Mouse (Mus musculus) midbrain, embryonic 11.5 days (tissue): Measurements from ENCODE around the gene Vipr1. TPM values are rescaled to one million over a fixed set of nuclear protein-coding genes. Genes with fewer than 3 reads are reported as not detected.

Experiments used
- ATAC-seq: fragments of 200-750 bp; cut with Nextera tagmentation; 2 replicates; pipeline ENCODE4 v1.8.0; 2017; ENCODE audit warnings: moderate TSS enrichment, moderate library complexity; ENCODE audit not compliant: low FRiP score
- DNase-seq: peaks from one replicate; pipeline ENCODE4 v3.0.0; 2015; ENCODE audit warnings: low spot score; ENCODE audit errors: missing footprints
- H3K27ac ChIP-seq: fragments of 300-500 bp; sonication (generic); 2 replicates; pipeline ENCODE4 v1.5.1; 2014; ENCODE audit warnings: low read depth, low read length
- H3K27me3 ChIP-seq: fragments of 300-500 bp; sonication (generic); 2 replicates; pipeline ENCODE4 v1.6.1; 2014; ENCODE audit warnings: mild to moderate bottlenecking, low read length, moderate library complexity, mixed read lengths; ENCODE audit not compliant: control insufficient read depth, insufficient read depth
- H3K36me3 ChIP-seq: fragments of 300-500 bp; sonication (generic); 2 replicates; pipeline ENCODE4 v1.6.1; 2014; ENCODE audit warnings: mild to moderate bottlenecking, low read length, moderate library complexity, mixed read lengths; ENCODE audit not compliant: control insufficient read depth, insufficient read depth
- H3K4me1 ChIP-seq: fragments of 300-500 bp; sonication (generic); 2 replicates; pipeline ENCODE4 v1.6.1; 2014; ENCODE audit warnings: low read length; ENCODE audit not compliant: control insufficient read depth, insufficient read depth
- H3K4me2 ChIP-seq: fragments of 300-500 bp; sonication (generic); 2 replicates; pipeline ENCODE4 v1.6.1; 2014; ENCODE audit warnings: mild to moderate bottlenecking, moderate library complexity
- H3K4me3 ChIP-seq: fragments of 300-500 bp; sonication (generic); 2 replicates; pipeline ENCODE4 v1.5.1; 2014; ENCODE audit warnings: low read depth, low read length
- H3K9ac ChIP-seq: fragments of 300-500 bp; sonication (generic); 2 replicates; pipeline ENCODE4 v1.6.1; 2014; ENCODE audit warnings: low read length
- H3K9me3 ChIP-seq: fragments of 300-500 bp; sonication (generic); 2 replicates; pipeline ENCODE4 v1.6.1; 2016; ENCODE audit warnings: low read length; ENCODE audit not compliant: control insufficient read depth
- WGBS: fragments of 180-500 bp; shearing (Covaris S2); extraction: QIAGEN DNeasy Blood & Tissue Kit; methylation state at CpG from one replicate; pipeline ENCODE4 v1.1.7; 2014; 5-methylcytosine and 5-hydroxymethylcytosine counted together
- polyA plus RNA-seq: library from polyadenylated mRNA; unstranded; fragments of >200 nt; fragmentation: Nextera tagmentation; extraction: Ambion mirVana; gene quantifications from 2 replicates; pipeline ENCODE4 v1.2.1, GENCODE M21; 2014

Gene Vipr1
- polyA plus RNA-seq, 1 experiment from 2014 or later = 0.41 TPM

DNA sequence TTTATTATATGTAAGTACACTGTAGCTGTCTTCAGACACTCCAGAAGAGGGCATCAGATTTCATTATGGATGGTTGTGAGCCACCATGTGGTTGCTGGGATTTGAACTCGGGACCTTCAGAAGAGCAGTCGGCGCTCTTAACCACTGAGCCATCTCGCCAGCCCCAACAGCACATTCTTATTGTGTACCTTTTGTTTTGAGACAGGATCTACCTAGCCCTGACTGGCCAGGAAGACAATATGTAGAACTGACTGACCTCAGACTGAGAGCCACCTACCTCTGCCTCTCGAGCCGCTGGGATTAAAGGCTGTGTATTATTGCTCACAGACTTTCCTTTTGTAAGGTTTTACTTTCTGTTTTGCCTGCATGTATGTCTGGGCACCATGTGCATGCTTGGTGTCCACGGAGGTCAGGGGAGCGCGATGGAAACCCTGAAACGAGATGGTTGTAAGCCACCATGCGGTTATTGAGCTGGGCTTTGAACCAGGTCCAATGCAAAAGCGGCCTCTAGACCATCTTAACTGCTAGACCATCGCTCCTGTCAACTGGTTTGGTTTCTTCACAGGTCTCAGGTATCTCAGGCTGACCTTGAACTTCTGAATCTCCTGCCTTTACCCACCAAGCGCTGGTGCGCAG is 75.7 kb downstream of the Vipr1 start:
- H3K4me1 ChIP-seq = peaks cover 7% of the 10 kb centered on the region
- H3K9me3 ChIP-seq = no peaks in the 10 kb centered on the region
- H3K4me2 ChIP-seq = peak overlapping the region; percentile 65
- H3K27me3 ChIP-seq = no peaks in the 10 kb centered on the region
- peak overlapping the region; percentile 95 for H3K4me3 ChIP-seq
- ATAC-seq (peak; percentile 5), DNase-seq (no peak)
- peak overlapping the region; percentile 88 for H3K27ac ChIP-seq
- H3K36me3 ChIP-seq = no peaks in the 10 kb centered on the region
- WGBS = 67% methylated on average over 15 of the region's 15 CpGs
- H3K9ac ChIP-seq = peak overlapping the region; percentile 78

DNA sequence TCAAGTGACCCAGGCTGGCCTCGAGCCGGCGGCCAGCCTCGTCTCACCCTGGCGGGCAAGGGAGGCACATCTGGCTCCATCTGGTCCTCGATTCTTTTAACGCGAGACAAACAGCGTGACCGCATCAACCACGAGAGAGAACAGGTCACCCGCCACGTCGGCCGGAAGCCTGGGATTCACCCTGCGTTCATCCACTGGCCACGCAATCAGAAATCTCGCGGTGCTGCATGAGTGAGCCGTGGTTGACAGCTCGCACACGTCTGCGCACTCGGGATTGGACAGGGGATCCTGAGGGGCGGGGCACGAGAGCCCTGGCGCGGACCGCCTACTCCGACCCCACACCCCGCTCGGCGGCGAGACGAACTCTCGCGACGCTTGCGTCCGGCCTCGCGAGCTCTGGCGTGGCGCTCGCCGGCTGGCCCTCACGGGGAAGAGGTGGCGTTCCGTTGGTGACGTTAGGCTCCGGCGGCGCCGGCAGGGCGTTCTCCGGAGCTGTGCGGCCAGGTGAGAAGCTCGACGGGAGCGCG is 76.3 kb downstream of the Vipr1 start, which contains the start of gene Nktr:
Gene Nktr, plus strand, starts transcription at position 378 of the 527 bp plus-strand sequence.
- Histone ChIP-seq H3K4me1 (peaks cover 7% of the 10 kb centered on the region), H3K9me3 (no peaks in the 10 kb centered on the region), H3K27ac (peak within 1 kb of the TSS; percentile 89), H3K27me3 (no peaks in the 10 kb centered on the region), H3K36me3 (no peaks in the 10 kb centered on the region), H3K4me2 (peak within 1 kb of the TSS; percentile 95), H3K9ac (peak within 1 kb of the TSS; percentile 92), H3K4me3 (peak within 1 kb of the TSS; percentile 95)
- DNase-seq (peak; percentile 98), ATAC-seq (peak; percentile 99)
- under 1% methylated on average over 47 of the region's 61 CpGs for WGBS

GRCm38 (mm10) chr9:121719347-121720331 is 77.1 kb downstream of the Vipr1 start:
- Histone ChIP-seq H3K4me2 (peak overlapping the region; percentile 95), H3K36me3 (no peaks in the 10 kb centered on the region), H3K27ac (peak overlapping the region; percentile 89), H3K9me3 (no peaks in the 10 kb centered on the region), H3K4me3 (peak overlapping the region; percentile 95), H3K4me1 (peaks cover 7% of the 10 kb centered on the region), H3K27me3 (no peaks in the 10 kb centered on the region), H3K9ac (peak overlapping the region; percentile 92)
- ATAC-seq (peak; percentile 83), DNase-seq (peak; percentile 95)
- WGBS = under 1% methylated on average over 67 of the region's 87 CpGs

Other genes with a start within 250 kb of the Vipr1 start
- gene Cck, start 147.0 kb upstream of the Vipr1 start, polyA plus RNA-seq = 8.7 and 8.8 TPM in 2 replicates
- gene Lyzl4, start 620 bp upstream of the Vipr1 start, polyA plus RNA-seq = 0.22 TPM in 1 of 2 replicates, not detected in the other
- gene Sec22c, start 62.8 kb downstream of the Vipr1 start, polyA plus RNA-seq = 16.9 and 18.2 TPM in 2 replicates
- 100 and 106 TPM in 2 replicates for gene Ss18l2, start 67.6 kb downstream of the Vipr1 start, polyA plus RNA-seq
- 61.6 and 70.4 TPM in 2 replicates for gene Nktr, start 76.5 kb downstream of the Vipr1 start, polyA plus RNA-seq
- 5.0 and 5.9 TPM in 2 replicates for gene Zfp651, start 116.6 kb downstream of the Vipr1 start, polyA plus RNA-seq
- 0.11 and 0.16 TPM in 2 replicates for gene Klhl40, start 134.9 kb downstream of the Vipr1 start, polyA plus RNA-seq
- not detected in 2 replicates for gene Hhatl, start 149.8 kb downstream of the Vipr1 start, polyA plus RNA-seq
- 1.5 and 2.0 TPM in 2 replicates for gene Ccdc13, start 196.7 kb downstream of the Vipr1 start, polyA plus RNA-seq
- 159 and 170 TPM in 2 replicates for gene Higd1a, start 215.6 kb downstream of the Vipr1 start, polyA plus RNA-seq